Mouse (Mus musculus) bone marrow macrophage, adult 2 months (primary cell): ENCODE results near the gene Dab1.

Experiments
- CTCF ChIP-seq: IDR thresholded peaks from 2 replicates; pipeline ENCODE4 v1.5.1; 2012; ENCODE audit warnings: low read depth, mild to moderate bottlenecking, low read length, moderate library complexity
- POLR2A ChIP-seq: IDR thresholded peaks from 2 replicates; pipeline ENCODE4 v1.6.1; 2012; ENCODE audit warnings: mild to moderate bottlenecking, low read depth, low read length, borderline replicate concordance

DNA sequence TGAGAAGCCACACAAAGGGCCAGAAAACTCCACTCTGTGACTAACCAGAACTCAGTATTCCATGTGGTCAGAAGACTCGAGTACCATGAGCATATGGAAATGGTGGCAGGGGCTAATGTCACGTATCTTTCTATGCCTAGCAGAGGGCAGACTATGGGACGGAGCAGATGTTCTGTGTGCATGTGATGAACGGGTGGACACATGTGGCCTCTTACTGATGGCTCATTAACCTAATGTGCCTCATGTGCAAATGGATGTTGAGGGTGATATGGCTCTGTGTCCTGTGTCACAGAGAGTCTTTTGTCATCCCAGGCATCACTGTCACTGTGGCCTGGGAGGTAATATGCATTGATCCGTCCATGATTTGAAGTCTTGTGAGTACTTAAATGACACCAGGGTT, 1021.5 kb downstream of the Dab1 start:
- TF ChIP-seq CTCF (no peak), POLR2A (no peak)
